Mouse (Mus musculus): ENCODE data around the gene Agtpbp1.

GRCm38 (mm10) chr13:59521271-59522064 lies 63.6 kb downstream of the Agtpbp1 start:
- TF ChIP-seq POLR2A (IDR thresholded peaks at IDR 0.05; ENCODE audit: insufficient read depth, low read depth, low read length) = no peak
- no peak for TF ChIP-seq CTCF (IDR thresholded peaks at IDR 0.05; ENCODE audit: insufficient read depth, low read depth, low read length)
